Mouse (Mus musculus) lung, postnatal 4 days (tissue): Measurements from ENCODE around the gene Ugt1a1.

Experiments used
- DNase-seq, 2 experiments: peaks; one replicate each; pipeline ENCODE4 v3.0.0; 2021

Gene Ugt1a1

GRCm38 (mm10) chr1:88235046-88235893, 23.5 kb downstream of the Ugt1a1 start:
- peak in 1 of 2 experiments; percentile 50 for DNase-seq

- DNase-seq: peak in 1 of 2 experiments; percentile 16
These were observed 24.2 kb downstream of the Ugt1a1 start for GRCm38 (mm10) chr1:88235894-88236415.

DNA sequence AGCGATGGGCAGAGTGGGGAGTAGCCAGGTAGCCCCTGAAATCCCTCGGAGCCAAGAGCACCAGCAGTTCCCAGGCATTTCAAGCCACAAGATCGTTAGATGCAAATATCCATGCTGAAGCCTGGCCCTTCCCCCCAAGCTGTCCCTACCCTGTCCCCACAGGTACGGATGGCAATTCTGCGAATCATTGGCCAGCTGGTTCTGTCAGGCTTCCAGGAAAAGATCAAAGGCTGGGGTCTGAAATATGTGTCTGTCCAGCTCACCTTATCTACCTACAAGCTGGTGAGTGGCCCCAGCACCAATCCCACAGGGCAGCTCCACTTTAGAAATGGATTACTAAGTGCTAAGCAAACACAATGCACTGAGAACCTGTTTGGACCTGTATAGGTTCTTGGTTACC, 25.6 kb downstream of the Ugt1a1 start:
- peak in 1 of 2 experiments; percentile 62 for DNase-seq

- peak in 1 of 2 experiments; percentile 51 for DNase-seq
These were observed 27.0 kb downstream of the Ugt1a1 start for GRCm38 (mm10) chr1:88238771-88239170.

DNA sequence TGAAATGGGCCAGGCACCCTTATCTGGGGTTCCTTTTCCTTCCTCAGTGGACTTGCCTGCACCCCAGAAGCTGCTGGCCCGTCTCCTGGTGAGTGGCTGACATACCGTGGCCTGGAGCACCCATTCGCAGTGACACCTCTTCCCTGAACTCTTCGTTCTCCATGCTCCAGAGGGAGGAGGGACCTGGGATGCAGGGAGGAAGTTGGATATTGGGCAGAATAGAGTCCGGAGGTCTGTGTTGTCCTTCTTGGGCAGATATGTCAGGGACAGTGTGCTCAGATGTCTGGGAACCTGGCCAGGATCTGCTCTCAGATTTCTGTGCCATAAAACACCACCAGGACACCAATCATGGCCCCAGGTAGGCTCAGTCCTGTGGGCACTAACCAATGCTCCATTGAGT, 28.3 kb downstream of the Ugt1a1 start:
- peak in 1 of 2 experiments; percentile 25 for DNase-seq

DNA sequence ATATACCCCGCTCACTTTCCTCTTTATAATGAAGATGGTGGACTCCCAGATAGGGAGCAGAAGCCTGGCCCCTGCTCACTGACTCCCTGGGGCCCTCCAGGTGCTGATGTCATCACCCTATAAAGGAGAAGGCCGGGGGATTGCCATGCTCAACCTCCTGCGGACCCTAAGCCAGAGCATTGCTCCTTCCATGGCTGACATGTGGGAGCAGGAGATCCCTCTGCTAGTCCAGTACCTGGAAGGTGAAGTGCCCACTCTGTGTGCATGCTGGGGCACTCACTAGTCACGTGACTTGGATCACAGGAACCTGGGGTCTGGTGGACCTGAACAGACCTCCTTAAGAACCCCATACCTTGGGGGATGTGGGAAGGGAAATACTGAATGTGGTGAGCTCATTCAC, 28.8 kb downstream of the Ugt1a1 start:
- DNase-seq: peak in 1 of 2 experiments; percentile 43

- peak in 1 of 2 experiments; percentile 38 for DNase-seq
These were observed 32.1 kb downstream of the Ugt1a1 start for GRCm38 (mm10) chr1:88243861-88244260.

- DNase-seq: peak in 1 of 2 experiments; percentile 40
These were observed 34.1 kb downstream of the Ugt1a1 start for GRCm38 (mm10) chr1:88245881-88246280.

DNA sequence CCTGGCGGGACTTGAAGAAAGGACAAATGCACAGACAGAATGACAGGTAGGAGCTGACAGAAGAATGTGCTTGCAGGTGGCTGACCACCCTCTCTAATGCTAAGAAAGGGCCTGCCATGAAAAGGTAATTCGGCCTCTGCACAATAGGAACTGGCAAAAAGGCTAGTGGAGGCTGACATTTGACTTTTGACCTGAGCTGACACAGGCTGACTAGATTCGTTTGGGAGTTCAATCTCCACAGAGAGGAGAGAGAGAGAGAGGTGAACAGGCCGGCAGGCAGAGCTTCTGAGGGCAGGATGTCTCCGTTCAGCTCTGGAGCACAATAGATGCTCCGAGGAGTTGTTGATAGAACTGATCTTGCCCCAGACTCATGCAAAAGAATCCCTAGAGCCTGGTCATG, 34.6 kb downstream of the Ugt1a1 start:
- DNase-seq: peak in 1 of 2 experiments; percentile 23

DNA sequence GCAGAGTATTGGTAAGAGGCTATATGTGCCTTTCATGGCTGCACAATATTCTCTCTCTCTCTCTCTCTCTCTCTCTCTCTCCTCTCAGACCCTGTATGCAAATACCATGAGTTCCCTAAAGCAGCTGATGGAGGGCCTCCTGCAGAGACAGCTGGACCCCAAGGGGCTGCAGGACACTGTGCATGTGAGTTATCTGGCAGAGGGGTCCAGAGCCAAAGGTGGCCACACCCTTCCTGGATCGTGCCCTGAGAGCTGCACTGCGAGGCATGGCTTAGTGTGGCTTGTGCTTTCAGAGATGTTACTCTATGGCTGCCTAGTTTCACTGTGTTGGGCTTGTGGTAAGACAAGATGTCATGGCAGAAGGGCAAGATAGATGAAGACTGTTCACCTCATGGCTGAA, 35.9 kb downstream of the Ugt1a1 start:
- DNase-seq: peak in 1 of 2 experiments; percentile 43

DNA sequence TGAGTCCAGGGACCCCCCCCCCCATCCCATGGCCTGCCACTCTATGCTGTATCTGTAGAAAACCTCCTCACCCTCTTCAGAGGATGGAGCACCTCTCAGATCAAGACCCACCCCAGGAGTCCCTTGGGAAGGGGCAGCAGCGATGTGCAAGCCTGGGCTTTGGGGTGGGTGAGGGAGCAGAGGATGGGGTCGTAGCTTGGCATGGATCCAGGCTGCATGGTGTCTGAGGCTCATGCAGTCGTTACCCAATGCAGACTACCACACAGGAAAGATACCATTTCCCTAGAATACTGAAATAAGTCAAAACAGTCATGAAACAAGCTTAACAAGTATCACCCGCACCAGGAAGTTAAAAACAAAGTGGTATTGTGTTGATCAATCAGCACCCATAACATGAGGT, 36.9 kb downstream of the Ugt1a1 start:
- DNase-seq: peak in 1 of 2 experiments; percentile 31

DNA sequence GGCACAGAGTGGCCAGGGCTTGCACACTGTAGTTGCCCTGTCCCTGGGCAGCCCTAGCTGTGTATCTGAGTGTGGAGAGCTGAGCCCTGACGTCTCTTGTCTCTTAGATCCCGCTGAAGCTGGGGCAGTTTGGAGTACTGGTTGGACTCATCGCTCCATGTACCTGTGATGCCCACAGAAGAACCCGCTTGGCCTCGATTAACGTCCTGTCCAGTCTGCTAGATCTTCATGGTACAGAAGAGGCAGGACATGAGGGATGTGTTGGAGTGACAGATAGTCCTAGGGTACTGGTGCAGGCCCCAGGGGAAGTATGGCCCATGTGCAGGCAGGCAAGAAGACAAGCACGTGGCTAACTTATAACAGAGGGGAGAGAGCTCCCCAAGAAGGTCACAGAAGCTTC, 37.8 kb downstream of the Ugt1a1 start:
- DNase-seq: peak in 1 of 2 experiments; percentile 41

DNA sequence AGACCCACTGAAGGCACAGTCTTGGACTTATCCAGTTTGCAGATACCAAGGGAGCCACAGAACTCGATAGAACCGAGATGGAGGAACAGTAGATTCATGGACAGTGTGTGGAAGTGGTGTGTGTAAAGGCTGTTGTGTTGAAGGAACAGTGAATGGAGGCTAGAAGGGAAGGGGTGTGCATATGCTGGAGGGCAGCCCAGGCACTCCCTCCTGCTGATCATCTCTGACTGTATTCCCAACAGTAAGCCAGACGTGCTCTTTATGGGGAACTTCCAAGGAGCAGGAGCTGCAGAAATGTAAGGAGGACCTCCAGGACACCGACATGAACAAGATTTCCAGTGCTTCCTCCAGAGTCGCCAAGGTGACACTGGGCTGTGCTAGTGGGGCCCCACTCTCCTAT, 38.3 kb downstream of the Ugt1a1 start:
- no peak for DNase-seq

- DNase-seq: no peak
These were observed 41.3 kb downstream of the Ugt1a1 start for GRCm38 (mm10) chr1:88253106-88253505.

- DNase-seq: no peak
These were observed 41.8 kb downstream of the Ugt1a1 start for GRCm38 (mm10) chr1:88253540-88253939.

GRCm38 (mm10) chr1:88254793-88255465, 43.2 kb downstream of the Ugt1a1 start:
- DNase-seq: peak in 1 of 2 experiments; percentile 62

GRCm38 (mm10) chr1:88255466-88255857, 43.7 kb downstream of the Ugt1a1 start:
- no peak for DNase-seq

- DNase-seq: no peak
These were observed 44.4 kb downstream of the Ugt1a1 start for GRCm38 (mm10) chr1:88255989-88256754.

GRCm38 (mm10) chr1:88256886-88257663, 45.3 kb downstream of the Ugt1a1 start:
- no peak for DNase-seq

DNA sequence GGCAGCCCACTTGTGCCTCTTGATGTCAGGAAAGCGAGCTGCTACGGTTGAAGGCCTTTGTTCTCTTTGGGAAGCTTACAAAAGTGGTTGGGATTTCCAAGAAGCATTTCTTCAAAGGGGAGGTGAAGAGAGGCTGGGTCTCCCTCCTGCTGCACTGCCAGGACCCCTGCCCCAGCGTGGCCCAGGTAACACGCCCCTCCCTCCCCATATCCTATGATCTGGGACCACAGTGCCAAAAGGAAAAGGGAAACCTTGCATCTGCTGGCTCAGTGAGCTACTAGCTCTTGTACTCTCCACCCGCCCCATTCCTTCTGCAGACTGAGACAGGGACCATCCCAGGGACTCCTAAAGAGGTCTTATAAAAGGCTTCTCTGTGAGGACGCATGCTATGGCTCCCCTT, 45.9 kb downstream of the Ugt1a1 start:
- no peak for DNase-seq

DNA sequence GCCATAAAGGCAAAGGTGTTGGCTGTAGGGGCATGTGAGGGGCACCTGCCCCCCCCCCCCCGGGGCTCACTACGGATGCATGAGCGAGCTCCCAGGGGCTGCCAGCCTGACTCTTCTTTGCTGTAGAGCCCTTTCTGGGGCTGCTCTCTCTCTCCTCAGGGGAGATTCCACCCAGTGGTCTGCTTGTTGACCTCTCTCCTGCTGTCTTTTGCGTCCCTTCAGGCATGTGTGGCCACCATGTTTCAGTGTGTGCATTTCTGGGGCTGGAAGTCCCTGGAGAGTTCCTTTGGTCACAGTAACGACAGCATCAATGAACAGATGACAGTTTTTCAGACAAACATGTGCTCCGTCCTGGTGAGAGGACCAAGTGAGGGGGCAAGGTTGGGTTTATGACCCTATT, 46.6 kb downstream of the Ugt1a1 start:
- DNase-seq: peak in 1 of 2 experiments; percentile 36
